Mouse (Mus musculus): ENCODE results near the gene F2rl1.

DNA sequence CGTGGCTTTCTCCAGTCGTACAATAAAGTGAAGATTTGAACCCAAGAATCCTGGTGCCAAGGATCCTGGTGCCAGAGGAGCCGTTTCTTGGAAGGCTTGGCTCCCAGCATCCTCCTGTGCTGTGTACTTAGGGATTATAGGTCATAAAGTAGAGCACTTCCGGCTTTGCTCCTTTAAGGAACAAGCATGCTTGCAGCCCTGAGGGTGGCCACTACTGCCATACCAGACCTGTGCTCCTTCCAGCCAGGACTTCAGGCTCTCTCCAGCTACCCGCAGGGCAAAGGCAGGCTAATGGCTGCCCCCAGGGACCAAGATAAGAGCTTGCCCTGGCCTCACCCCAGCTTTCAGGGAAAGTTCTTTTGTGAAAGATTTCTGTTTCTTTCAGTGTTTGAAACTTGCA lies 31.7 kb downstream of the F2rl1 start:
- no peak for TF ChIP-seq POLR2A (IDR thresholded peaks at IDR 0.05; ENCODE audit: low read depth, low read length)
- TF ChIP-seq CTCF (IDR thresholded peaks at IDR 0.05; ENCODE audit: extremely low read depth, insufficient read length, insufficient replicate concordance, low read depth, low read length): no peak

All from small intestine, adult 2 months (tissue).